Mouse (Mus musculus) MEL (cell line): ENCODE results near the gene Esrrb.

Experiments used
- BHLHE40 ChIP-seq: IDR thresholded peaks from 2 replicates; pipeline ENCODE4 v1.6.1; 2012; ENCODE audit warnings: low read depth, mild to moderate bottlenecking, inconsistent platforms, low read length, improper control_type of control experiment, borderline replicate concordance
- CHD1 ChIP-seq: IDR thresholded peaks from 2 replicates; pipeline ENCODE4 v1.6.1; 2012; ENCODE audit warnings: low read depth, mild to moderate bottlenecking, inconsistent platforms, low read length, improper control_type of control experiment
- CTCF ChIP-seq, 3 experiments: IDR thresholded peaks in 2 of 3; conservative IDR thresholded peaks in 1 of 3; 2 replicates each; pipeline ENCODE4 v1.5.1; 2011 to 2012; ENCODE audit warnings: low read length in 3 of 3, low read depth in 2 of 3, mild to moderate bottlenecking in 2 of 3, improper control_type of control experiment in 1 of 3, inconsistent platforms in 1 of 3, mixed read lengths in 1 of 3, moderate library complexity in 1 of 3; ENCODE audit not compliant: control insufficient read depth in 1 of 3, insufficient read depth in 1 of 3, poor library complexity in 1 of 3, severe bottlenecking in 1 of 3
- E2F4 ChIP-seq: IDR thresholded peaks from 2 replicates; pipeline ENCODE4 v1.6.1; 2011; ENCODE audit warnings: low read depth, low read length, improper control_type of control experiment, borderline replicate concordance
- EP300 ChIP-seq, 2 experiments: IDR thresholded peaks; 2 replicates each; pipeline ENCODE4 v1.6.1; 2011; ENCODE audit warnings: improper control_type of control experiment in 2 of 2, low read length in 2 of 2, low read depth in 1 of 2, mild to moderate bottlenecking in 1 of 2
- KAT2A ChIP-seq: conservative IDR thresholded peaks from 2 replicates; pipeline ENCODE4 v1.6.1; 2012; ENCODE audit warnings: low read depth, low read length, improper control_type of control experiment, inconsistent platforms
- MAZ ChIP-seq: IDR thresholded peaks from 2 replicates; pipeline ENCODE4 v1.6.1; 2012; ENCODE audit warnings: low read depth, mild to moderate bottlenecking, inconsistent platforms, low read length, improper control_type of control experiment
- NRF1 ChIP-seq: IDR thresholded peaks from 2 replicates; pipeline ENCODE4 v1.6.1; 2014; ENCODE audit warnings: low read depth, mild to moderate bottlenecking, inconsistent platforms, low read length, improper control_type of control experiment, moderate library complexity; ENCODE audit not compliant: poor library complexity, insufficient read depth, severe bottlenecking
- POLR2A ChIP-seq, 2 experiments: IDR thresholded peaks; 2 replicates each; pipeline ENCODE4 v1.6.1; 2011 to 2012; ENCODE audit warnings: low read length in 2 of 2, mild to moderate bottlenecking in 2 of 2, control low read depth in 1 of 2, improper control_type of control experiment in 1 of 2, low read depth in 1 of 2, moderate library complexity in 1 of 2; ENCODE audit not compliant: control insufficient read depth in 1 of 2, insufficient read depth in 1 of 2, poor library complexity in 1 of 2
- POLR2AphosphoS2 ChIP-seq: IDR thresholded peaks from 2 replicates; pipeline ENCODE4 v1.6.1; 2011; ENCODE audit warnings: low read length, improper control_type of control experiment
- TAL1 ChIP-seq: IDR thresholded peaks from 2 replicates; pipeline ENCODE4 v1.6.1; 2012; ENCODE audit warnings: mild to moderate bottlenecking, inconsistent platforms, low read length, moderate library complexity, mixed read lengths

GRCm38 (mm10) chr12:86349477-86349876 lies 11.4 kb upstream of the Esrrb start:
- no peak for TF ChIP-seq MAZ
- TF ChIP-seq BHLHE40, result no peak
- TF ChIP-seq CTCF (IDR thresholded peaks at IDR 0.05 in 2 of 3, conservative IDR thresholded peaks at IDR 0.05 in 1 of 3; ENCODE audit: control insufficient read depth in 1 of 3, insufficient read depth in 1 of 3, low read depth in 2 of 3, low read length in 3 of 3, poor library complexity in 1 of 3, severe bottlenecking in 1 of 3), result no peak
- TF ChIP-seq EP300 (IDR thresholded peaks at IDR 0.05; ENCODE audit: low read depth in 1 of 2, low read length in 2 of 2), result no peak
- TF ChIP-seq POLR2A (IDR thresholded peaks at IDR 0.05; ENCODE audit: control insufficient read depth in 1 of 2, insufficient read depth in 1 of 2, low read depth in 1 of 2, low read length in 2 of 2, poor library complexity in 1 of 2), result no peak
- no peak for TF ChIP-seq NRF1
- TF ChIP-seq E2F4, result no peak
- no peak for TF ChIP-seq CHD1
- no peak for TF ChIP-seq KAT2A
- no peak for TF ChIP-seq POLR2AphosphoS2
- TF ChIP-seq TAL1, result no peak
